Mouse (Mus musculus): Measurements from ENCODE around the gene 3110009E18Rik. TPM values are rescaled to one million over a fixed set of nuclear protein-coding genes. Genes with fewer than 3 reads are reported as not detected.

Gene 3110009E18Rik
- total RNA-seq, 4 experiments from 2014 or later = 2.7 to 7.8 (median 5.1) TPM

DNA sequence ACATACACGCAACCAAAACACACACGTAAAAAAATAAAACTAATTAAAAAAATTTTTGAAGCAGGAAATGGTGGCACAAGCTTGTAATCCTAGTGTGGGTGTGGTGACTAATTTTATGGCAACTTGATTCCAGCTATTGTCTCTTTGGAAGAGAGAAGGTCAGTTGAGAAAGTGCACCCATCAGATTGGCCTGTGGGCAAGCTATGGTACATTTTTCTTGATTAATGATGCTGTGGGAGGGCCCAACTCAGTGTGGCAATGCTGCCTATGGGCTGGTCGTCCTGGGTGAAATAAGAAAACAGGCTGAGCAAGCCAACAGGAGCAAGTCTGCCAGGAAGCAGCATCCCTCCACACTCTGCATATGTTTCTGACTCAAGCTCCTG, 19.8 kb upstream of the 3110009E18Rik start:
- DNase-seq (ENCODE audit: low spot score) = no peak

GRCm38 (mm10) chr1:120105556-120105959, 15.4 kb upstream of the 3110009E18Rik start:
- no peak for DNase-seq (ENCODE audit: low spot score)

GRCm38 (mm10) chr1:120109741-120110432, 11.1 kb upstream of the 3110009E18Rik start:
- no peak for DNase-seq (ENCODE audit: low spot score)

DNA sequence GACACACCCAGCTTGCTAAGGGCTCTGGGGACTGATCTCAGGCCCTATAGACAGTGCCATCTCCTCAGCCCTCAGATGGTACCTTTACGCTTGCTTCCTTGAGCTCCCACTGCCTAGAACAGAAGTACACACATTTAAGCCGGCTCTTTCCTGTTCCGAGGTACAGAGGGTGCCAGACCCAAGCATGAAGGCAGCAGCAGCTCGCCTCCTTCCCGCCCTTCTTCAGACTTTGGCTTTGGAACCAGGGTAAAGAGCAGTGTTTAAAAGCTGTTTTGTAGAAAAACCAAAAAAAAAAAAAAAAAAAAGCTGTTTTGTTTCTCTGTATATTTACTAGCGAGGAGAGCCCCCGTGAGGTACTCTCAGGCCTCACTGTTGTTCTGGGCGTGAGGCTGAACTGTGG, 9.2 kb upstream of the 3110009E18Rik start:
- no peak for DNase-seq (ENCODE audit: low spot score)

DNA sequence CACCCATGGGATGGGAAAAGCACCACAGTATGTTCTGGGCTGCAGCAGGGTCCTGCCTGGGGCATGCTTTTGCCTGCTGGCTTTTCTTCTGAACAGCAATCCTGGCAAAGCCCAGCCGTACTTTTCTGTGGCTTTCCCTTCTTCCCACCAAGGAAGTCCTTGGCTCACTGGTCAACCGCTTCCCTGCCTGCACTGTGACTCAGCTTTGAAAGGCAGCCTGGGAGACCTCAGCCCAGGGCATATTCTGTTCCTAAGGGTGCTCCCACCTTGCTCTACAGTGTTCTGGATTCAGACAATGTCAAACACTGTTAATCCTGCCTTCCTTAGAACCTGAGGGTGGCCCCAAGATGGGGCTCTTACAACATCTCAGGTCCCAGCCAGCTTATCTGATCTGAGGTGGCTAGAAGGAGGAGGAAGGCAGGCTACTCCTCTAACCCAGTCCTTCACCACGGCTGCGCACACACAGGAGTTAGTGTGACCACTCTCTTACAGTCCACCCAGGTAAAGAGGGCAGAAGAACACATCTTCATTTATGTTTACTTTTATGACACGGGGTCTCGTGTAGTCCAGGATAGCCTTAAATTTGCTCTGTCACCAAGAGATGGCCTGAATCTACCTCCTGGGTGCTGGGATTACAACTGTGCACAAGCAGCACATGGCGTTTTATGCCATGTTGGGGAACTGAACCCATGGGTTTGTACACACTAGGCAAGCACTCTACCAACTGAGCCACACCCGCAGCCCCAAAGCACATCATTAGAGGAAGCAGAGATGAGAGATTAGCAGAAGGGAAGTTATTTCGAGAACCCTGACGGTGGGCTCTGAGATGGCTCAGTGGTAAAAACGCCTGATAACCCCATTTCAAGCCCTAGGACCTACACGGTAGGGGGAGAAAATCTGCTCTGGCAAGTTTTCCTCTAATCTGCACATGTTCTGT, 8.5 kb upstream of the 3110009E18Rik start:
- DNase-seq (ENCODE audit: low spot score) = no peak

DNA sequence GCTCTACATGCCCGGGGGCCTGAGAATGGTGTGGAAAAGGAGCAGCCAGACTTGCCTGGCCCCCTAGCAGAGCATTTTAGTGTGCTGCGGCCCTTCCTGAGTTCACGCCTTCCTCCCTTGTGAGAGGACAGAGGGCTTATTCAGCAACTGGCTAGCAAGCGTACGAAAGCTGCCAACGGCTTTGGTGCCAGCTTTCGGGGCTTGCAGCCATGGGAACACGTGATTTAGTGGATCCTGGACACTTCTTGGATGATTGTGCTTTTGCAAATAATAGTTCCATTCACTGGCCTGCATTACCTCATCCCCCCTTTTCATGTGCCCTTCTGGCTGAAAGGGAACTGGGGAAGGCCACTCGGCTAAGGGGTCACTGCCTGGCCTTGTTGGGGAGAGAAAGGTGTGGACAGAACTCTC, 5.3 kb upstream of the 3110009E18Rik start:
- DNase-seq (ENCODE audit: low spot score) = peak; percentile 77

- no peak for DNase-seq (ENCODE audit: low spot score)
Observed at GRCm38 (mm10) chr1:120116106-120116505, 4.9 kb upstream of the 3110009E18Rik start.

DNA sequence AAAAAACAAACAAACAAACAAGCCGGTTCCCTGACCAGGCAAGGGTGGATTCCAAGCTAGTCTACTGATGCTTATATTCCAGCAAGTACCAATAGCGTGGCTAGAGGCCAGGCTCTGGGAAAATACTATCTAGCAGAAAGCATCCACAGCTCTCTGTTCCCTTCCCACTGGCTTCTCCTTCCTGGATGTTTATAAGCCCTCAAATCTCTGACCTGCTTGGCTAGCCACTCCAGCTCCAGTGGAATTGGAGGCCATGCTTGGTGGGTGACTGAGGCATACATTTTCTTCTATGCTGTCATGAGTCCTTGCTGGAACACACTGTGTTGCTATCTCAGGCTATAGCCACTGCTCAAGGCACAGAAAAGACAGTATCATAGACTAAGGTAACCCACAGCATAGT, 2.1 kb upstream of the 3110009E18Rik start:
- no peak for DNase-seq (ENCODE audit: low spot score)

GRCm38 (mm10) chr1:120119389-120119788, 1.6 kb upstream of the 3110009E18Rik start:
- no peak for DNase-seq (ENCODE audit: low spot score)

GRCm38 (mm10) chr1:120120141-120120968, 632 bp upstream of the 3110009E18Rik start:
- DNase-seq (ENCODE audit: low spot score) = peak; percentile 49

GRCm38 (mm10) chr1:120121930-120122530, 1.0 kb downstream of the 3110009E18Rik start:
- no peak for DNase-seq (ENCODE audit: low spot score)

DNA sequence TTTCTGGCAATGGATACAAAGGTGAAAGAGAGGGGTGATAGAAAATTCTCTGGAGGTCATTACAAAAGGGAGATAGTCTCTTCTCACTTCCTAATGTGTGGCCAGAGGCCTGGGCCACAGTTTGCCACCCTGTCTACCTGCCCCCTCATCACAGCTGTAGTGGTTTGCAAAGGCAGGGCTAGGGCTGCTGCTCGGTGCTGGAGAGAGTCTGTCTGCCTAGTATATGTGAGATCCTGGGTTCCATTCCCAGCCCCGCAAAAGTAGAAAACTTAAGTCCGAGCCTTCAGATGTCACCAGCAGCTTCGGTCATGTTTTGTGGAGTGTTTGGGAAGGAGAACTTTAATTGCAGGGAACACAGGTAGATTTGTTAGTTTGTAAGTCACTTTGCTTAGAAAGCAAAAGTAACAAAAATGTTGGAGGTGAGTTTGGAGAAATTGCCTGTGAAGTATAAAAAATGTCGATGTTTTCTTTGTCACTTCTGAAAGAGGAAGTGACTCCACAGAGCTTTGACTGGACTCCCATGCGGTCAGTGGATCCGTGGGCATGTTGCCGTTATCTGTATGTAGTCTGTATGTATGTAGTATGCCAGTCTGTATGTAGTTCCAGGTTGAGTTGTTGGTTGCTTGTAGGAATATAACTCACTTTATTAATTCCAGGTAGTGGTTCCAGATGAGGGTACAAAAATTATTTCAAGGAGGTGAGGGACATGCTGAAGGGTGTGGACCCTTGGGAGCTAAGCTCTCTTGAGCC, 1.8 kb downstream of the 3110009E18Rik start:
- DNase-seq (ENCODE audit: low spot score) = no peak

DNA sequence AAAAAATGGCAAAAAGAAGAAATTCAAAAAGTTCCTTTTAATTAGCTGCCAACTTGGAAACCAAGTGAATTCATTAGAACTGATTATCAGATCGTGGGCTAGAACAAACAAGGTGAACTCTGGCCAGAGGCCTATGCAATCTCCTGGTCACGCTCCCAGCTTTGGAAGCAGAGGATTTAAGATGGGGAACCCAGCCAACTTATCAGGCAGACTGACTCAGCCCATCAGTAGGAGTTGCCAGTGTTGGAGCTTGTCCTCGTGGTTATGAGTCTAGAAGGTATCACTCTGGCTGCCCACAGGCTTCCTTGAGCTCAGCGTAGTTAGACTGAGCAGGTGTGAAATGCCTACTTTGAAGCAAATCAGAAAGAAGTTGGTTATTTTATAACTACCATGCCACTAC, 3.9 kb downstream of the 3110009E18Rik start:
- DNase-seq (ENCODE audit: low spot score) = no peak

DNA sequence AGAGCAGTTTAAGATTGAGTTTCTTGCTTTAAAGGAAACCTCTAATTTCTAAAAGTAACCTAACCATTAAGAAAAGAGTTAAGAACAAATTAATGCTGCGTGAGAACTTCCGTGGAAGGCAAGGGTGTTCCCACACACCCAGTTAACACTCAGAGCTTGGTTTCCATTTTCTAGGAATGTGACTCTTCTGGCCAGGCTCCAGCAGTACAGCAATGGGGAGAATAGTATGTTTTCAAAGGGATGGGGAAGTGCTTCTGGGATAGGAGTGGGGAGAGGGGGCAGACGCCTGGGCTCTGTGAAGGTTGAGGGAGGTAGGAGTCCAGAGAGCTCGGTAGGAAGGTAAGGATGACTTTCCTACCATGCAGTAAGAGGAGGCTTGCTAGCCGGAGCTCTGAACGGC, 4.5 kb downstream of the 3110009E18Rik start:
- no peak for DNase-seq (ENCODE audit: low spot score)

DNA sequence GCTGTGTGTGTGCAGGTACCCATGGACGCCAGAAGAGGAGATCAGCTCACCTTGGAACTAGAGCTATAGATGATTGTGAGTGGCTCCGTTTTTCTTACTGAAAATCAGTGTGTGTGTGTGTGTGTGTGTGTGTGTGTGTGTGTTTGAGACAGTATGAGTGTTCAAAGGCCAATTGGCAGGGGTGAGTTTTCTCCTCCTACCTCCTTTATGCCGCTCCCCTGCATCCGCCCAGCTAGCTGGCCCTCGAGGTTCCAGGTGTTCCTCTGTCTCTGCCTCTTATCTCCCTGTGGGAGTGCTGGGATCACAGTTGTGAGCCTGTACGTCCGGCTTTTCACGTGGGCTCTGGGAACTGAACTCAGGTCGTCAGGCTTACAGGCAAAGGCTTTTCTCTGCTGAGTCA, 5.3 kb downstream of the 3110009E18Rik start:
- DNase-seq (ENCODE audit: low spot score) = no peak

- no peak for DNase-seq (ENCODE audit: low spot score)
Observed at GRCm38 (mm10) chr1:120132376-120132775, 11.4 kb downstream of the 3110009E18Rik start.

DNA sequence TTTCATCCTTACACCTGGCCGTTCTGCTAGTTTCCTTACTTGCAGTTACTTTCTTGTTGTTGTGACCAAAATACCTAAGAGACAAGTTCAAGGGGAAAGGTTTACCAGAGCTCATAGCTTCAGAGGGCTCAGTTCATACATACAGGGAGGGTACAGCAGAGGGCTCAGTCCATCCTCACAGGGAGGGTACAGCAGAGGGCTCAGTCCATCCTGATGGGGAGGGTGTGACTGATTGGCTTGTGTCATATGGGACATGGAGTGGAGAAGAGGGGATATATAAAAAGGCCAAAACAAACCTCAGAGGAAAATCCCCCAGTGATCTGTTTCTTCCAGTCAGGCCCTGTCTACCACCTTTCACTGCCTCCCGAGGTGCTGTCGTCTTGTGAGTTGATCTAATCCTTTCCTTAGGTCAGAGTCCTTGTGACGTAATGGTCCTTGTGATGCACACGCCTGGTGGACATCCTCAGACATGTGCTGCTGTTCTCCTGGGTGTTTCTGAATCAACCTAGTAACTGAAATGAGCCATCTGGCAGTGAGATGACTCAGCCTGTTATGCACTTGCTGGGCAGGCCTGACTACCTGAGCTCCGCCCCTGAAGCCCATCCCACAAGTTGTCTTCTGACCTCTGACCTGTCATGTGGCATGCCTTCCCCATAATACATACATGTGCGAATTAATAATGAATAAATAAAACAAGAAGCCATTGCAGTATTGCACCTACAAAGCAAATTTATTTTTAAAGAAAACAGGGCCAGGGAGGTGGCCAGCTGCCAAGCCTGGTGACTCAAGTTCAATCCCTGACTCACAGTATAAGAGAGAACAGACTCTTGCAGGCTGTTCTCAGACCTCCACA, 15.2 kb downstream of the 3110009E18Rik start:
- no peak for DNase-seq (ENCODE audit: low spot score)

- no peak for DNase-seq (ENCODE audit: low spot score)
Observed at GRCm38 (mm10) chr1:120138923-120139540, 18.0 kb downstream of the 3110009E18Rik start.

- no peak for DNase-seq (ENCODE audit: low spot score)
Observed at GRCm38 (mm10) chr1:120140144-120140693, 19.2 kb downstream of the 3110009E18Rik start.
